In genomic region chr12:118401377-118401776, GRCm38 (mm10) we compare ENCODE assay signal across 19 mouse cellular contexts.
"Had no signal": no experiment of that assay in that cellular context is flagged by ENCODE, and none has a peak within 500 bp of the region (broad histone marks: within the 10 kb centered on the region; RNA-seq: fewer than 3 reads in every experiment).

No protein-coding gene starts in this region.

- ATAC-seq: intestine, embryonic 16.5 days; midbrain, embryonic 15.5 days had no signal

- H3K4me1 ChIP-seq: limb, embryonic 12.5 days; limb, embryonic 15.5 days; liver, embryonic 13.5 days; midbrain, embryonic 12.5 days; midbrain, embryonic 15.5 days had no signal

- H3K4me2 ChIP-seq: limb, embryonic 12.5 days; limb, embryonic 15.5 days; liver, embryonic 13.5 days; midbrain, embryonic 12.5 days; midbrain, embryonic 15.5 days had no signal

- H3K27ac ChIP-seq: kidney, postnatal 0 days; limb, embryonic 12.5 days; limb, embryonic 15.5 days; liver, embryonic 13.5 days; midbrain, embryonic 12.5 days; midbrain, embryonic 15.5 days; stomach, postnatal 0 days had no signal

- H3K36me3 ChIP-seq: limb, embryonic 12.5 days; limb, embryonic 15.5 days; liver, embryonic 13.5 days; midbrain, embryonic 12.5 days; midbrain, embryonic 15.5 days had no signal

- H3K9ac ChIP-seq: limb, embryonic 12.5 days; limb, embryonic 15.5 days; liver, embryonic 13.5 days; midbrain, embryonic 12.5 days; midbrain, embryonic 15.5 days had no signal

- DNase-seq: kidney, adult 2 months; kidney, postnatal 4 days; left cerebral cortex, postnatal 4 days; liver, embryonic 13.5 days; lung, adult 2 months; lung, postnatal 14 days; lung, postnatal 4 days; right cerebral cortex, postnatal 14 days; right cerebral cortex, postnatal 4 days; thymus, adult 2 months; thymus, postnatal 14 days; thymus, postnatal 4 days had no signal

- H3K27me3 ChIP-seq: limb, embryonic 12.5 days; limb, embryonic 15.5 days; liver, embryonic 13.5 days; midbrain, embryonic 12.5 days; midbrain, embryonic 15.5 days had no signal

- H3K4me3 ChIP-seq: limb, embryonic 12.5 days; limb, embryonic 15.5 days; liver, embryonic 13.5 days; midbrain, embryonic 12.5 days; midbrain, embryonic 15.5 days had no signal

- H3K9me3 ChIP-seq: limb, embryonic 12.5 days; limb, embryonic 15.5 days; liver, embryonic 13.5 days; midbrain, embryonic 12.5 days; midbrain, embryonic 15.5 days had no signal
